Mouse (Mus musculus) cerebellum, adult 2 months (tissue): ENCODE results near the gene Opa3.

ENCODE experiments used
- CTCF ChIP-seq: fragments of 200-500 bp; IDR thresholded peaks from 2 replicates; pipeline ENCODE4 v1.5.1; 2011; ENCODE audit warnings: low read depth, mild to moderate bottlenecking, control low read depth, low read length, moderate library complexity, borderline replicate concordance; ENCODE audit not compliant: insufficient read depth
- POLR2A ChIP-seq: fragments of 200-500 bp; IDR thresholded peaks from 2 replicates; pipeline ENCODE4 v1.6.1; 2011; ENCODE audit warnings: low read length, control low read depth, borderline replicate concordance; ENCODE audit not compliant: insufficient read depth

DNA sequence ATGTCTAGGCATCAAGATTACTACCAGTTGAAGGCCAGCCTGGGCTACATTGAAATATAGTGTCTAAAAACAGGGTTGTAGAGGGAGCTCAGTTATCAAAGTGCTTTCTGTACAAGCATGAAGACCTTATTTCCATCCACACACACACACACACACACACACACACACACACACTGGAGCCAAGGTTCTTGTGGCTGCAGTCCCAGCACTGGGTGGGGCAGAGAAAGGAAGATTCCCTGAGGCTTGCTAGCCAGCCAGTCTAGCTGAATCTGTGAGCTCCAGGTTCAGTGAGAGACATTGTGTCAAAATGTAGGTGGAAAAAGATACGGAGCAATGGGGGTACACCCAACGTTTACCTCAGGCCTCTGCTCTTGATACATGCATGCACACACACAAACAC, 43.9 kb upstream of the Opa3 start:
- TF ChIP-seq CTCF (no peak), POLR2A (no peak)
